Mouse (Mus musculus): ENCODE measurements at regions not wholly inside any gene's neighbourhood (a gene's known extent, or its start where the extent isn't known, plus 50 kb on each side); places are given as distances from the start of the nearest gene placed in this dataset.

DNA sequence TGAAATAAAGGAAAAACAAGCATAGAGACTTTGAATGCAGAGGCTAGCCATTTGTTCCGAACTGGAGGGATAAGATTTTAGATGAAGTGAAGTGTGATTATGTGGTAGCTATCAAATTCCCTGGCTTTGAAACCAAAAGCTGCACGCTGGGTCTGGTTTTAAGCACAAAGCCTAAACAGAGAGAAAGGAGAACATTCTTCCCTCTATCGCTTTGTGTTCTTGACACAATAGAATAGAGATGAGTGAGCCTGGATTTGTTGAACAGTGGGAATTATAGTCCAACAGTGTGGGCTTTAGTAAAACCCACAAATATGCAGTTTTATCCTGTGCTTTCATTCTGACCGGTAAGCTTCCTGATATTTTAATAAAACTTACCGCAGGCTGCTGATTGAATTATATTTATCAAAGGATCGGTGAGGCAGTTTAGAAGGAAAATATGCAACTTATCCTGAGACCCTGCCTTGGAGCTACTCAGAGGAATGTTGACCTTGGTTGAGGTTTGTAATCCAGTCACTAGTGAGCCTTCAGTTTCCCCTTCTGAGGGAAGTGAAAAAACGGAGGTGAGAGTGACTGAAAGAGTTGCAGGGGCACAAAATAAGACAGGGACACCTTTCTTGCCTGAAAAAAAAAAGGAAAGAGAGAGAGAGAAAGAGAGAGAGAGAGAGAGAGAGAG lies 481.7 kb upstream of the Tenm4 start:
- no peak for DNase-seq

DNA sequence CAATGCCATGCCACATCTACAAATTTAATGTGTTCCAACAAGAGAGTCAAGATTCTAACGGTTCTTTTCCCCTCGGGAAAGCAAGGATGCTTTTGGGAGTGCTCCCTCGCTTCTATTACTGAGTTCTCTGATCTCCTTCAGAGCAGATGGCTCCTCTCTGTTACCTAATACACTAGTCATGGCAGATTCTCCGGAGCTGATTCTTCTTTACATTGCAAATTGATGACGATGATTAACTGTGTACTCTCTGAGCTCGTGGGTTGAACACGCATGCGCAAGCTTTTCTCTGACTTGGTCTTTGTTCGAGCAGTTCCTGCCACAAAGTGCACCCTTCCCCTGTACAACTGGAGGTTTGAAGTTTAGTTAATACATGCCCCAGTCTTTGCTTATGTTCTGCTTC lies 471.5 kb upstream of the Tenm4 start:
- peak; percentile 6 to 14 for DNase-seq

DNA sequence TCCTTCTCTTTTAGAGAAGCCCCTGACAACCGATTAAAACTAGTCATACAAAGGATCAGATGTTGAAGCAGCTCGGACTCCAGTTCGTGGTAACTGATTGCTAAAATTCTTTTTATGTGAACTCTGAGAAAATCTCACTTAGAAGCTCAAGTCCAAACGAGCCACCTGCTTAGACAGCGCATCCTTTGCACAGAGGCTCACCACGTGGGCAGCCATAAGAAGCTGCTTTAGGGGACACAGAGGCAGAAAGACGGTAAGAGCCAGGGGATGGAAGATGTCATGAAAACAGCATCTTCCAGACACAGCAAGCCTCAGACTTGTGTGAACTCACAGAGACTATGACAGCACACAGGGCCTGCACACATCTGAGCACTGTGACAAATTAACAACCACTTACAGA lies 461.0 kb upstream of the Tenm4 start:
- DNase-seq: no peak

DNA sequence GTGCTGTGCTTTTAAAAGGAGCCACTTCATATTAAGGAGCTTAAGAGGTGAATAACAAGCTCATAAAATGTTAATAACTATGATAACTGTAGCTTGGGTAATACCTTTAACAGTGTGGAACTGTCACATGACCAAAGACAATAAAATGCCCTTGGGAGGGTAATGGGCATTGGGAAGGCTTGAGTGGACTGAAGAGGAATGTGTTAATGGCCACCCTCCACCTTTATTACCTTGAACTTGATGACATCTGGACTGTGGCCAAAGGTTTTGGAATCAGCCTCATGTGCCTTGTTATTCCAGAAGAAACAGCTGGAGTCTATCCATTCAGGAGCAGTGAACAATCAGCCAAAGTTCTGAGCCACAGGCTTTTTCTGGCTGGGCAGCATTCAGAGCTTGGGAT lies 451.0 kb upstream of the Tenm4 start:
- DNase-seq: no peak

DNA sequence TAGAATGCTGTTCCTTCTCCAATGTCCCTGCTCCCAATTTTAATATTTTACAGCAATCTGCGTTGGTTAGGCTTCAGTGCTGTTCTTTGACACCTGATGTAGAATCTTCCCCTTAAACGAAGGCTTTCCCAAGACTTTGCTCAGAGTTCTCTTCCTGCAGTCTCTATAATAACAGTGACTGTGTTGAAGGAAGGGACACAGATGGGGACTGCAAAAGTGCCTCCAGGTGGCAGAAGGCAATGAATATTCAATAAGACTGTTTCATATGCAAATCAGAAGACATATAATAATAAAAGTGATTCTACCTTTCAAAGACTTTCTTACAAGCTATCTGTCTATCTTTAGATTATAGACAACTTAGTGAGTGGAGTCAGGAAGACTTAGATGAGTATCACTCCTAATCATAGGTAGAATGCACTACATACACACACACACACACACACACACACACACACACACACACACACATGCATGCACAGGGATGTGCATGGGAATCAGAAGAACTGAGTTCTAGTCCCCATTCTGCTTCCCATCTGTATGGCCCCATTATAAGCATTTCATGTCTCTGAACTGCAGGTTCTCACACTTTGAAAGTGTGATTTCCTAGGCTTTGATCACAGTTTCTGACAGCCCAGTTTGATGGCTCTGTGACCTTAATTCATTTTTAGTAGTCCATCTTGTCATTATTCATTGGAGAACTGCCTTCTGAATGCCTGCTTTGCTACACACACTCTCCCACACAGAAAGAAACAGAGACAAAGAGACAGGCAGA lies 445.1 kb upstream of the Tenm4 start:
- no peak for DNase-seq

DNA sequence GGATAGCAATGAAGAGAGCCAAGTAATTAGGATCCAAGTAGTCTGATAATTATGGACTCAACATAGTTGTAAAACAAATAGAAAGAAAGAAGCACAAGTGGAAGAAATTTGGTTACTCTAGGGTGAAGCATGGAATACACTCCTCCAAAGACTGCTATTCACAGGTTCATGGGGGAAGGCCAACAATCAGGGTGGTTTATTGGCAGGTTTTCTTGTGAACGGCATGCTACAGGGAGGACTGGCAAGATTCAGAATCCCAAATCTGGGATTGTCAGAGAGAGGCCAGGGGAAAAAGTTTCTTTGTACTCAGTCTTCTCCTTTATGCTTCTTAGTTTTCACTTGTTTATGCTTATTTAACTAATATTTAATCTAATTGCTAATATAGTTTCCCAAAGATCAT lies 437.2 kb upstream of the Tenm4 start:
- DNase-seq: no peak

DNA sequence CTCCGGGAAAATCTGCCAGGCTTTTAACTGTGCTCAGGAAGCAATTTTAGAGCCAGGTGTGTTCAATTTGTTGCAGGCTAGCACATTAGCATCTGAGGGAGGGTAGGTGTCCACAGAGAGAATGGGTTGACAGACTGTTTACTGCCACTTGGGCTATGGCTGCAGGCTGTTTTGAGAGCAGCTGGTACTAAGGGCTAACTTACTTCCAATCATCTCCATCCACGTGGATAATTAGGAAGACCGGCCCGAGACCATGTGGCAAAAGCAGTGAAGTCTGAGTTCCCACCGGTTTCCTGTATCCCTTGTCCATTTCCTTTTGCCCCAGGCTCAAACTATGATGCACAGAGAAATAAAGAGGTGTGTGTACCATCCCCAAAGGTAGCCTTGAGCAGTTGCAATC lies 436.5 kb upstream of the Tenm4 start:
- DNase-seq: no peak

DNA sequence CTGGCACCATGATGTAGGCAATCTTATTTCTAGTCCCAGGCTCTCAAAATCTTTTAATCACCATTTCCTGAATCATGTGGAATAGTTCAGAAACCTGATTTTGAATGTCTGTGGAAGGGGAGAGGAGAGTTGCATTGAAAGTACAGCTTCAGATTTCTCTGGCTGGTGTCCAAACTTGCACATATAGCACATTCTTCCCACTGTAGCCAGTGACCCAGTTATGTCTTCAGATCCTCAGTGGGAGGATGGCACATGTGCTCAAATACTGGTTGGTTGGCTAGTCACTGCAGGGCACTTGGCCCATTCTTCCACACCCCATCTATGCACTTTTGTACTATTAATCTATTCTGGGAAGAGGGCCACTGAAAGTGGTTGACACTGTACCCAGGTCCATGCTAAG lies 434.3 kb upstream of the Tenm4 start:
- DNase-seq: no peak

DNA sequence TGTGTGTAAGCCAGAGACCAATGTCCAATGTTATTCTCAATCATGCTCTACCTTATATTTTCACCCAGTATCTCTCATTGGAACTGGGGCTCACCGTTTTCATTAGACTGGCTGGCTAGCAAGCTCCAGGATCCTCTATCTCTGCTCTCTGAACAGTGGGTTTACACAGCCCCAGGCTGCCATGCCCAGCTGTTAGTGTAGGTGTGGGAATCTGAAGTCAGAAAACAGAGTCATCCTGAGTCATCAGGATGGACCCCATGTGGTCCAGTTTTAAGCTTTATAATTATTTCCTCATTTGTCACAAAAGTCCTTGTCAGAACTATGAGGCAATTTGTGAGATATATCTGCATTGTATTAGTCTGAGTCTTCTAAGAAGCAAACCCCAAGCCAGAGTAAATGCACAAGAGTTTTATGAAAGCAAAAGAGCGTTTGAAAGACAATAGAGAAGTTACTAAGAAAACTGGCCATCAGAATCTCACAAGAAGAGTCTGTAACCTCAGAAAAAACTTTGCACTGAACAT lies 432.3 kb upstream of the Tenm4 start:
- DNase-seq: no peak

DNA sequence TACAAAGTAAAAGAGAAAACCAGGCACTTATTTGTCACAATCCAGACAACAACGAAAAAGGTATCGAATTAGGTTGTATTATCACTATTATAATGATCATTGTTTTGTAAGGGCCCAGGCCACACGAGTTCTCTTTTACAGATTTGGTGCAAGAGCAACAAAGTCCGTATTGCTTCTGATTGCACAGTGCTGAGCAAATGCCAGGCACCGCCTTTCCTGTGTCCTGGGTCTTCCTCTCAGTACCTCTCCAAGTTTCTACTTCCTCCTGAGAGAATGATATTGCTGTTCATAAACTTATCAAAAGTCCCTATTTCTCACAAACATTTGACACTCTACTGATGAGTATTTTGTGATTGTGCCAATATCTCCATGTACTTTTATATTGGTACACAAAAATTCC lies 431.3 kb upstream of the Tenm4 start:
- no peak for DNase-seq

DNA sequence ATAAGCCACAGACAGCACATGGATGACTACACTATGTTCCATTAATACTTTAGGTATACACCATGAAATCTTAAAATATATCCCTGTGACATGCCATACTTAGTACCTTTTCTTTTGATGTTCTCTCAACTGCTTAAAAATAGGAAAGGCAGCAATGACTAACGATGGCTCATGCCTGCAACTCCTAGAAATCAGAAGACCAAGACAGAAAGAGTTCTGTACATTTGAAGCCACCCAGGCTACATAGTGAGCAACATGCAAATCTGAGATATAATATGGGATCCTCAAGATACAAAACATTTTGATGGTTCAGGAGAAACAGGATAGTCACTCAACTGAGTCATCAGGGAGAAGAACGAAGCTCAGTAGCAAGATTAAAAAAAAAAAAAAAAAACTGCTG lies 412.7 kb upstream of the Tenm4 start:
- no peak for DNase-seq

DNA sequence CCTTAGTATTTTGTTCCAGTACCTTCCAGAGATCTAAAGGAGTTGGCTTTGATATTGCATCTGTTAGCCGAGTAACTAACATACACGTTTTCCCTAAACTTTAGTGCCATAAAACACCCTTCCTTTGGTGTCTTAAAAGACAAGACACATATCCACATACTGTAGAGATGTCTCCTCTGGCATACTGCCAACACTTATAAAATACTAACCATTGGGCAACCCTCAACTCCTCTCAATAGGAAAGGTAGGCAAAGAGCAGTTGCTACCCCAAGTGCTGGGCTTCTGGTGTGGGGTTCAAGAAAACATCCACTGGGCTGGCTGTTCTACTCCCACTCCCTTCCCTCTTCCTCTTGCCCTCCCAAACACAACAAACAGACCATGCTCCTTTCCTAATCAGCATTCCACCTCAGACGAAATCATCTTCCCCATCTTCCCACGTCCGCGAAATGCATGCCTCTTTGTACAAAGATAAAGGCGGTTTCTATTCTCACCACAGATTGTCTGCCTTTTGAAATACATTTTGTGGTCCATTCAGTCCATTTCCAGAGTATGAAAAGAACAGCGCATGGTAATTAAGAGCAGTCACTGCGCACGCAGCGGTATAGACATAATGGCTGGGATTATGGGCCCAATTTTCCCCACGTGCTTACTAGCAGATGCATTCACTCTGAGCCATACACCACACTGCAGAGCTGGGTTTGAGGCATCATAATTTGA lies 409.9 kb upstream of the Tenm4 start:
- DNase-seq: peak; percentile 1 to 17

DNA sequence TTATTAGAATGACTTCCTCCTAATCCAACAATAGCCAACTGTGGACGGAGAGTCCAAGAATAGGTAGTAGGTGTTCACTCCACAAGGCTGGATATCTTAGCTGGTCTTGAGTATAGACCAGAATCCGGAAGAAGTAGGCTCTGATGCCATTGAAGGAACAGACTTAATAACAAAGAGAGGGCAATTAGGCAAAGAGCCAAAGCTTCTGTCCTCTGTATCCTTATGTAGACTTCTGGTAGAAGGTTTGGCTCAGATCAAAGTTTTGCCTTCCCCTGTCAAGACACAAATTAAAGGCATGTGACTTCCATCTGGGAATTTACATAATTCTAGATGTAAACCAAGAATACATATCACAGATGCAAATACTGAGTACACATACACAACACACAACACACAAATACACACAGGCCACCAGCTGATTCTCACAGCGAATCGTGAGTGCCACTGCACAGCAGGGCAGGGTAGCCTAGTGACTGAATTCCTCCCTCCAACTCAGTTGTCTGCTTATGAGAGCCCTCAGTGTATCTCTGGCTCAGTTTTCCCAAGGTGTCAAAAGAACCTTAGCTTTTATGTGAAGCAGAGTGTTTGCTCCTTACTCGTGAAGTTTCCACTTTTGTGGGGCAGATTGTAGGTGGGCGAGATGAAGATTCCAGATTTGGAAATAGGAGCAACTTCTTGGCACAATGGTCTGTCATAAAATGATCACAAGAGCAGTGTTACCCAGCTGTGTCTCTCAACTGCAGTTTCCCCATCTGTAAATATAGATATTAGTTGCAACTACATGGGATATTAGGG lies 404.5 kb upstream of the Tenm4 start:
- peak in 1 of 2 experiments; percentile 17 for DNase-seq

DNA sequence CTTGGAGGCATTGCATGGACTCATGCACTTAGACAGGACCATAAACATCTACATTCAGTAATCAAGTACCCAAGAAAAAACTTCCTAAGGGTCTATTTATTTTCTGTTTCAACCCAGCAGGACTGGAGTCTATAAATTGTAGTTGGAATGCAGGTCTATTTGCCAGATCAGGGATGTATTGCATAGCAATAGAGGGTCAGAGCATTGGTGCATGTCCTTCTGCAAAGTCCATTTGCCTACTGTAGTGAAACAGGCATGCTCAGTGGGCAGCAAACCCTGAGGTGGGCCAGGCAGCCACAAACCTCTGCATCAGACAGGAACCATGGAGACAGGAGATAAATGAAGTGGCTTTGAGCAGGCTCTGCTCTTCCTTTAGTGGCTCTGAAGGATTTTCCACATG lies 386.5 kb upstream of the Tenm4 start:
- no peak for DNase-seq

DNA sequence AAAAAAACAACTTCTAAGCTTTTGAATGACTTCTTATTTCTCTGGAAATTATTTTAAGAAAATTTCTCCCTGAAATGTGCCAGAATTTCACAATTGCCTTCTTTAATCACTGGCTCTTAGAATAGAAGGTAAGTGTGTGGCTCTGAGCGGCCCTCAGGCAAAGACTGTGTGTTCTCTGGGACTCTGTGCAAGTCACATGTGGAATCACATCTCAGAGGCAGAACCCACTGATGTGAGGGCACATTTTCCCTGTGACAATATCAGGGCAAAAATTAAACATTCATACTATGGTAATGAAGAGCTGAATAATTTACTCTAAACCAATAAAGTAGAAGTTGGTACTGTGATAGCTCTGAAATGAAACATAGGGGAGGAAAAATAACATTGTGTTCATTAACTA lies 383.5 kb upstream of the Tenm4 start:
- DNase-seq: no peak

DNA sequence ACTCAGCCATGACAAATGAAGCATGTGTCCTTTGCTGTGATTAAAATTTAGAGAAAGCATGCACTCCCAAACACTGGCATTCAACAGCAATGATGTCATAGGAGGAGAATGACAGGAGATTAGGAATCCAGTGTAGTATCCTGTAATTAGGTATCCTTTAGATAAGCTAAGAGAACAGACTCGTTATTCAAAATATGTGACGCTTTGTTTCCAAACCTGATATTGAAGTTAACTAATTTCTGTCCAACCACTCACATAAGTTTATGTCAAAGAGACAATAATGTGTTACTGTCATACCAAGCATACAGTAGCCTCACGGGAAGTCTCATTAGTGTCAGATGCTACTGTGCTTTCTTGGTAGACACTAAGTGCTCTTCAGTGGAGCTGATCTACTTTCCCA lies 383.1 kb upstream of the Tenm4 start:
- no peak for DNase-seq

DNA sequence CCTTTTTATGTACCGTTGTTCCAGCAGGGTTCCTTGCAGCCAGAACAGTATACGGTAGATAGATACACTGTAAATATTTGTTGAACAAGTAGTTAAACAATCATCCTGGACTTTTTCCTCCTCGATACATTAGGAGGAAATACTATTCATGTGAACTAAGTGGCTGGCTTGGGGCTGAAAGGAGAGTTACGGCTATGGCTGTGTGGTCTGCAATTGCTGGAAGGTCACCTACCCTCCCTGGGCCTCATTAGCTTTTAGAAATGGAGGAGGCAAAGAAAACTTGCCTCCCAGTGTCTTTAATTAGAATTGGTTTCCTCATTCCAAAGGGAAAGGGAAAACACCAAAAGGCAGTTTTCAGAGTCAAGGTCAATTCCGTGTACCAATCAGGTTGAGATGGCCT lies 381.6 kb upstream of the Tenm4 start:
- DNase-seq: no peak

DNA sequence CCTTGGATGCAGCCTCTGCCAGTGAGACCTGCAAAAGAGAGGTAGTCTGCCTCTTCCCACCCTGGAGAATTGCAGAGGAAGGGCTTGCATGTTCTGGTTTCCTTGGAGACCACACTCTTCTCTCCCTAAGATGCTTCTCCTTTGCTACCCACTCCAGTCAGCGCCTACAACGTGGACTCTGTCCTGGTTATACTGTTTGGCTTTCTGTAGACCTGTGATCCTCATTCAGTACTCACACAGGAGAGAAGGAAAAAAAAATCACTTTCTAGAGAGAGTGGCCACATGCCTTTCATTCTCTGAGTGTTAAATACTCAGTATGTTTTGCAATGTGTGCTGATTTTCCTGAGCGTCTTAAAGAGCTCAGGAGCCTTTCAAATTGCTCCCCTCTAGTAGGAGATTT lies 372.0 kb upstream of the Tenm4 start:
- DNase-seq: no peak

DNA sequence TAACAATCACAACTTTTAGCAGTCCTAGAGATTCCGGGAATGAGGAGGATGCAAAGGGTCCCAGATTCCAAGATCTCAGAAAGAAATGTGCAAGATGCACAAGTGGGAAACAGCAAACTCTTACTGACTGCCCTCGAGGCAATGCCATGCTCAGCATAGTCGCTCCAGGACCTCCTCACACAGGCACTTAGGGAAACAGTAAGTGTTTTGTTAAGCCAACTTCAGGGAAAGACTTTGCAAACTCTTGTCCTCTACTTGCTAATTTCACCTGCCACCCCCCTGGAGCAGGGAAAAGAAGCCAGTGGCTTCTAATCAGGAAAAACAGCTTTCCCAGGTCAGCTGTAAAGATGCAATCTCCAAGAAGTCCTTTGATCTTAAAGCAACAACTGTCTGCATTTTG lies 361.4 kb upstream of the Tenm4 start:
- no peak for DNase-seq

DNA sequence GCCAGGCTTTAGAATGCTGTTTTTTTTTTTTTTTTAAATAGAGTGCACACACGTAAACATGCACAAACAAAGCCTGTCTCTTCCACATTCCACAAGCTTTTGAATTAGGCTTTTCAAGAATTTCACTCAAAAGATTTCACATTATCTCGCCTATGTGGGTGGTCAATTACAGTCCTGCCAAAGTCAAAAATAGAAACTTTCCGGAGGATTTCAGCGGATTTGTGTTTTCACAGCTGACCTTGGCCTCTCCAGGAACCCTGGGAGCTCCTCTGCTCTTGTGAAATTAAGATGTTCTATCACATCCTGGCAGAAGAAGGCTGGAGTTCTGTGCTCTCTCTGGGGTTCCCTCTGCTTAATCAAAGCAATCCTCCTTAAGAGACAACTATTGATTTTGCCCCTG lies 360.9 kb upstream of the Tenm4 start:
- no peak for DNase-seq

DNA sequence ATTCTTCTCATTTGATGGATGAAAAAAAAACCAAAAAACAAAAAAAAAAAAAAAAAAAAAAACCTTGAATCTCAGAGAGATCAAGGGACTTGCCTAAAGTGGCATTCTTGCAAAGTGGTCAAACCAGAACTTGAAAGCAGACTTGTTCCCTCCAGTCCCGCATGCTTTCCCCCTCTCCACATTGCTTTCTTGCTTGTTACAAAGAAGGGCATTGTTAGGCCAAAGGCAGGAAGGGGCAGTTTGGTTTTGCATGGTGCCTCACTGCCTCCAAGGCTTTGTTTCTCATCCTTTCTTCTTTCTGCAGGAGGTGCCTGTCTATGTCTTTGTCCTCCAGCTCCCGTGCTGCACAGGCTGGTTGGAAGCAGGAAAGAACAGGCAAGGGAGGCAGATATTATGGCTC lies 356.2 kb upstream of the Tenm4 start:
- DNase-seq: no peak

DNA sequence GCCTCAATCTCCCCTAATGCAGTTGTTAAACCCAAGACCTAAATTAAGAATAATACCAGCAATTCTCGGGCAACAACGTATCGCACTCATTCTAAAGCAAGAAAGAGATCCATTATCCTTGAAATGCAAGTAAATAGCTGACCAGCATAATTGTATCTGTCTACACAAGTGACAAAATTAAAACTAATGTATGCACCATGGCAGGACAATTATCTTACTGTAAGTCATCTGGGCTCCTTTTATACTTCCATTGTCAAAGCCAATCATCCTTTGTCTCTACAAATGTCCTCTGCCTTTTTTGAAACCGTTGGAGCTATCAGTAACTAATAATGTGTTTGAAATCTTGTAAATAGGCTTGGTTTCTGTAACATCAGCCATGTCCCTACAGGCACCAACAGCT lies 347.5 kb upstream of the Tenm4 start:
- no peak for DNase-seq

DNA sequence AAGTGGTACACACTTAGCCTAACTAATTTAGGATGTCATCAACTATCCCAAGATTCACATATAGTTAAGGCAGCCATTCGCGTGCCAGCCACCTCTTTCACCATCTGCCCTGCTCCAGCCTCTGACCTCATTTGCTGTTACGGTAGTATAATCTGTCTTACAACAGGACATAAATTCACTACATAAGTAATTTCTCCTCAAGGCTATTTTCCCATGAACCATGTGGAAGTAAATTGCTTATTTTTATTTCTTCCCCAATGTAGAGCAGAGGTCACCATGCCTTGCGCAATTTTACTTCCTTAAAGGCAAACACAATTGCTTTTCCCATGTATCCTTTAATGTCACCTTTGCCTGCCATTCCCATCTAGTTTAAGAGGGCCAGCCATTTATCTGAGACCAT lies 341.2 kb upstream of the Tenm4 start:
- no peak for DNase-seq
